Mouse (Mus musculus): ENCODE data around the gene Rrbp1. TPM values are rescaled to one million over a fixed set of nuclear protein-coding genes. Genes with fewer than 3 reads are reported as not detected.
A peak's percentile ranks its signal among the peaks of the same experiment; 100 is the strongest.

Gene Rrbp1
- total RNA-seq, 2 experiments from 2014 or later: 228 to 233 TPM

- no peak for DNase-seq (ENCODE audit: low spot score in 2 of 2)
These were observed 92.1 kb downstream of the Rrbp1 start for GRCm38 (mm10) chr2:143918831-143919502.

- DNase-seq (ENCODE audit: low spot score in 2 of 2): no peak
These were observed 93.4 kb downstream of the Rrbp1 start for GRCm38 (mm10) chr2:143917622-143918021.

- DNase-seq (ENCODE audit: low spot score in 2 of 2): no peak
These were observed 94.8 kb downstream of the Rrbp1 start for GRCm38 (mm10) chr2:143916229-143916628.

- DNase-seq (ENCODE audit: low spot score in 2 of 2): no peak
These were observed 95.4 kb downstream of the Rrbp1 start for GRCm38 (mm10) chr2:143915600-143916135.

GRCm38 (mm10) chr2:143914760-143915599 is 96.1 kb downstream of the Rrbp1 start, which contains the start of gene Dstn:
Dstn (plus strand) TSS chr2:143915320.
- peak; percentile 94 to 96 for DNase-seq (ENCODE audit: low spot score in 2 of 2)

GRCm38 (mm10) chr2:143914221-143914620 is 96.8 kb downstream of the Rrbp1 start:
- no peak for DNase-seq (ENCODE audit: low spot score in 2 of 2)

- DNase-seq (ENCODE audit: low spot score in 2 of 2): no peak
These were observed 98.9 kb downstream of the Rrbp1 start for GRCm38 (mm10) chr2:143912199-143912598.

- no peak for DNase-seq (ENCODE audit: low spot score in 2 of 2)
These were observed 101.8 kb downstream of the Rrbp1 start for GRCm38 (mm10) chr2:143909230-143909629.

- DNase-seq (ENCODE audit: low spot score in 2 of 2): no peak
These were observed 106.2 kb downstream of the Rrbp1 start for GRCm38 (mm10) chr2:143904896-143905295.

- DNase-seq (ENCODE audit: low spot score in 2 of 2): no peak
These were observed 107.6 kb downstream of the Rrbp1 start for GRCm38 (mm10) chr2:143903376-143904045.

GRCm38 (mm10) chr2:143900821-143901351 is 110.2 kb downstream of the Rrbp1 start:
- DNase-seq (ENCODE audit: low spot score in 2 of 2): no peak

- DNase-seq (ENCODE audit: low spot score in 2 of 2): no peak
These were observed 111.4 kb downstream of the Rrbp1 start for GRCm38 (mm10) chr2:143899470-143900220.

Other genes starting within 250 kb of the Rrbp1 start
- gene Bfsp1, start 148.1 kb downstream of the Rrbp1 start, total RNA-seq (2021): 1 to 10 TPM; 1.9 to 2.1 TPM
- 100 to 1,000 TPM; 227 to 242 TPM for gene Dstn, start 95.9 kb downstream of the Rrbp1 start, total RNA-seq (2021)
- not detected for gene Banf2, start 21.8 kb upstream of the Rrbp1 start, total RNA-seq (2021)